Mouse (Mus musculus) frontal cortex, postnatal 14 days (tissue): ENCODE measurements around the gene Mup9.
"Not testable (repeated sequence)": the region's sequence is repeated elsewhere in the genome, so short reads cannot be mapped to it uniquely, and the experiment has no call there.

Experiments used
- DNase-seq, 2 experiments: peaks; one replicate each; pipeline ENCODE4 v3.0.0; 2022; ENCODE audit warnings: low spot score in 2 of 2

The Mup9 gene

DNA sequence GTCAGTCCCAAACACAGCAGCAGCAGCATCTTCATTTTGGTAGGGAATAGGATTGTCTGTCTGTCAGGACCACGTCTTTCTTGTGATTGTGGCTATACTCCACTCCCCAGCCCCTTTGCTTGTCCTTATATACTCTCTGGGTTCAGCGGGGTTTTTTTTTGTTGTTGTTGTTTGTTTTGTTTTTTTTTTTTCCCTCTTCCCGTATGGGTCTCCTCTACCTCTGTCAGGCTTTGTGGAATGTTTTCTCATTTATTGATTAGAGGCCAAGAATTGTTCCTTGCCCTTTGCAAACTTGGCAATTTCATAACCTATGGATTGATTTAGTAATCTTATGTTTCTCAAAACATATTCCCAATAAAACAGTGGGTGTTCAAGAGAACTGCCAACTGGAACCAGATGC lies at the start of gene Mup9:
Gene Mup9, minus strand, starts transcription at position 101 of the 400 bp plus-strand sequence.
- DNase-seq: not testable (repeated sequence)
